Mouse (Mus musculus) embryonic fibroblast, embryonic 13.5 days (primary cell): ENCODE data around the gene Sfxn2.

Experiments used
- CTCF ChIP-seq: IDR thresholded peaks from 2 replicates; pipeline ENCODE4 v1.5.1; 2011; ENCODE audit warnings: mild to moderate bottlenecking, control low read depth, low read length, moderate library complexity, borderline replicate concordance; ENCODE audit not compliant: insufficient read depth
- POLR2A ChIP-seq: IDR thresholded peaks from 2 replicates; pipeline ENCODE4 v1.6.1; 2011; ENCODE audit warnings: low read depth, mild to moderate bottlenecking, control low read depth, low read length, moderate library complexity

GRCm38 (mm10) chr19:46606718-46607117 is 33.6 kb downstream of the Sfxn2 start:
- TF ChIP-seq CTCF (no peak), POLR2A (no peak)
